Mouse (Mus musculus): ENCODE data around the gene Cpm.

- TF ChIP-seq CTCF (IDR thresholded peaks at IDR 0.05; ENCODE audit: low read depth, low read length) (no peak), POLR2A (IDR thresholded peaks at IDR 0.05; ENCODE audit: extremely low read depth, insufficient read depth, low read length) (no peak)
Observed at GRCm38 (mm10) chr10:117596165-117596735, 33.0 kb upstream of the Cpm start.

Measured in liver, adult 2 months (tissue).